Mouse (Mus musculus): Measurements from ENCODE around the gene Gm7697.
"Not testable (repeated sequence)": the region's sequence is repeated elsewhere in the genome, so short reads cannot be mapped to it uniquely, and the experiment has no call there.

The Gm7697 gene

DNA sequence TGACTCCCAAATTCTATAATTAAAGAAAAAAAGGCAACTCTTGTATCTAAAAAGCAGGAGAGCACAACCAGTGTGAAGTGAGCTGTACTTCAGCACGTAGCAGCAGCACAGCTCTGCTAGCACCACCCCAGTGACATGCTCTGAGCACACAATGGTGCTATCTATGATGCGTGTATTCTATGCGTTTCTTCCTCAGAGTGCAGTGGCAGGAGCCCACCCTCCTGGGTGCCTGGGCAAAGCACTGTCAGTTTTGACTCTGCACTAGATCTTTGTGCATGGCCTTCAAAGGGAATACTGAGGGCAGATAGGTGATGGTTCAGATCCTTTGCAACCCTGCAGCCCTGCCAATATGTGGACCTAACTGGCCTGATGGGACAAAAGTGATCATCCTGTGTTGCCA, at the start of gene Gm7697:
Gm7697 (minus strand) TSS at position 101 of the 400 bp plus-strand sequence.
- not testable (repeated sequence) for DNase-seq (ENCODE audit: low read depth, low spot score)

DNA sequence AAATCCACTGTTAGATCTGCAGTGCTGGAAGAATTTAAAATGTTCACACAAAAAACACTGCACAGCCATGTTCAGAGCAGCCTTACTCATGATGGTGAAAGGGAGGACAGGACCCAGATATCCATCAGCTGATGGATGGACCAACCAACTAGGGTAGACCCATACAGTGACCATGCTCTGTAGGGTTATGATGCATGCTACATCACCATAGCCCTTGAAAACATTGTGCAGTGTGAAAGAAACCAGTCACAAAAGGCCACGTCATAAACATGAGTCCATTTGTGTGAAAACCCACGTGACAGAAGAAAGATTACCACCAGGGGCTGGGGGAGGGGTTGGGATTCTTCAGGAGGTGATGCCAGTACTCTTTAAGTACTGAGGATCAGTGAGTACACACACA, 28.5 kb upstream of the Gm7697 start:
- not testable (repeated sequence) for DNase-seq (ENCODE audit: low read depth, low spot score)

GRCm38 (mm10) chr8:69549556-69549955, 26.8 kb upstream of the Gm7697 start:
- DNase-seq (ENCODE audit: low read depth, low spot score): not testable (repeated sequence)

DNA sequence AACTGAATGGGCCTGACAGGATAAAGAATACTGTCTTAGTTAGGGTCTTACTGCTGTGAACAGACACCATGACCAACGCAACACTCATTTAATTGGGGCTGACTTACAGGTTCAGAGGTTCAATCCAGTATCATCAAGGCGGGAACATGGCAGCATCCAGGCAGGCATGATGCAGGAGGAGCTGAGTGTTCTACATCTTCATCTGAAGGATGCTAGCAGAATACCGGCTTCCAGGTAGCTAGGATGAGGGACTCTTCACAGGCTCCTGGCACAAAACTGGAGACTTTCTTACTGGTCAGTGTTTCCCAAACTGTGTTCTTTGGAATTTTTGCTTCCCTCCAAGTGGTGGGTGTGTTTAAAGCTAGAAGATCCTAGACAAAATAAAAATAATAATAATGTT, 25.3 kb upstream of the Gm7697 start:
- DNase-seq (ENCODE audit: low read depth, low spot score): not testable (repeated sequence)

DNA sequence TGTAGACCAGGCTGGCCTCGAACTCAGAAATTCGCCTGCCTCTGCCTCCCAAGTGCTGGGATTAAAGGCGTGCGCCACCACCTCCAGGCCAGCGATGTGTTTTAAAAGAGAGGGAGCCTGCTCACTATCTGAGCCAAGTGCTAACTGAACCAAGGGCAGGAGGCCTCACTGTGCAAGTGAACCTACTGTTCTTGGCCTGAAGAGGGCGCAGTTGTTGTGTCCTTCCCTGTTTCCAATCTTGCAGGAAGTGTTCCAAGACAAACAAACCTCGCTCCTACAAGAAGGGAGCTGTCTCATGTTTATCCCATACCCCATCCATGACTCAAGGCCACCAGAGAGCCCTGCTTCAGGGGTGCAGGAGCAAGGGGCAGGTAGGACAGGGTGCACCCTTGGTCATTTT, 24.4 kb upstream of the Gm7697 start:
- DNase-seq (ENCODE audit: low read depth, low spot score): peak; percentile 56

- DNase-seq (ENCODE audit: low read depth, low spot score): not testable (repeated sequence)
These were observed 22.2 kb upstream of the Gm7697 start for GRCm38 (mm10) chr8:69545020-69545419.

DNA sequence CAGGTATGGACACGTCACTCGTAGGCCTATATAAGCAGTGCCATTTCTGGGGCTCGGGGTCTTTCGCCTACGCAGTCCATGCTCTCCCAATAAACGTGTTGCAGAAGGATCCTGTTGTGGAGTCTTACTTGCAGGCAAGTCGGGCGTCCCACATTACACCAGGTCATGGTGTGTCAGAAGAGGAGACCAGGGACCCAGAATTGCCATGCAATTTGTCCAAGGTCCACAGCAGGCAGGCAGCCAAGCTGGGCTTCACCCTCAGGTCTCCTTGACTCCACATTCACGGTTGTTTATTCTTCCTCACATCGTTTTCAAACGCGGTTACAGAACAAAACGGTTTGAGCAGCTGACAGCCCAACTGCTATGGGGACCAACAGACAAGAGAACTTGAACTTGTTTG, 21.7 kb upstream of the Gm7697 start:
- DNase-seq (ENCODE audit: low read depth, low spot score): not testable (repeated sequence)

DNA sequence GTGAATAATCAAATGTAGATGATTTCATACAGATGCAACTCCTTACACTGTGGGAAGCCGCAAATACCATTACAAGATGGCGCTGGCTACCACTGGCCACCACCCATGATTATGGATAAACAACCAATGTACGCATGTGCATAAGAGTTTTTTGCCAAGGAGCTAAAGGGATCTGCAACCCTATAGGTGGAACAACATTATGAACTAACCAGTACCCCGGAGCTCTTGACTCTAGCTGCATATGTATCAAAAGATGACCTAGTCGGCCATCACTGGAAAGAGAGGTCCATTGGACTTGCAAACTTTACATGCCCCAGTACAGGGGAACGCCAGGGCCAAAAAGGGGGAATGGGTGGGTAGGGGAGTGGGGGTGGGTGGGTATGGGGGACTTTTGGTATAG, 21.2 kb upstream of the Gm7697 start:
- not testable (repeated sequence) for DNase-seq (ENCODE audit: low read depth, low spot score)

- not testable (repeated sequence) for DNase-seq (ENCODE audit: low read depth, low spot score)
These were observed 18.0 kb upstream of the Gm7697 start for GRCm38 (mm10) chr8:69540764-69541163.

GRCm38 (mm10) chr8:69540331-69540730, 17.6 kb upstream of the Gm7697 start:
- not testable (repeated sequence) for DNase-seq (ENCODE audit: low read depth, low spot score)

DNA sequence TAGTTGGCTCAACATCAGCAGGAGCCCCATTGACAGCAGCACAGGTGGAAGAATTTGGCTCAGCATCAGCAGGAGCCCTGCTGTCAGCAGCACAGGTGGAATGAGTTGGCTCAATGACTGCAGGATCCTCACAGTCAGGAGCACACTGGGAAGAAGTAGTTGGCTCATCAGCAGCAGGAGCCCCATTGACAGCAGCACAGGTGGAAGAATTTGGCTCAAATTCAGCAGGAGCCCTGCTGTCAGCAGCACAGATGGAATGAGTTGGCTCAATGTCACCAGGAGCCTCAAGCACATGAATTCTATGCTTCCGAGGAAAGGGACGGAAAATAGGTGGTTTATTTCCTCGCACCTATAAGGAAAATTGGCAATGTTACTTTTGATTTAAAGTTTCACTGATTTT, 47.8 kb downstream of the Gm7697 start:
- DNase-seq (ENCODE audit: low read depth, low spot score): not testable (repeated sequence)

GRCm38 (mm10) chr8:69453465-69453864, 69.3 kb downstream of the Gm7697 start, which contains the start of gene Gm9495:
TSS of gene Gm9495 (minus strand) at chr8:69453565.
- DNase-seq (ENCODE audit: low read depth, low spot score): not testable (repeated sequence)
